Mouse (Mus musculus) bone marrow, adult 2 months (tissue): ENCODE results near the gene Ddb1. TPM values are rescaled to one million over a fixed set of nuclear protein-coding genes. Genes with fewer than 3 reads are reported as not detected.
"Not testable (repeated sequence)": the region's sequence is repeated elsewhere in the genome, so short reads cannot be mapped to it uniquely, and the experiment has no call there.

ENCODE experiments used
- H3K27ac ChIP-seq: fragments of 200-500 bp; 2 replicates; pipeline ENCODE4 v1.5.1; 2012; ENCODE audit warnings: low read depth, mild to moderate bottlenecking, control low read depth, inconsistent platforms, low read length; ENCODE audit not compliant: control insufficient read depth, poor library complexity, insufficient read depth
- H3K4me1 ChIP-seq: fragments of 200-500 bp; 2 replicates; pipeline ENCODE4 v1.6.1; 2011; ENCODE audit warnings: low read length; ENCODE audit not compliant: control insufficient read depth, insufficient read depth
- H3K4me3 ChIP-seq: fragments of 200-500 bp; replicated peaks from 2 replicates; pipeline ENCODE3; 2011; ENCODE audit warnings: mild to moderate bottlenecking, low read depth, low read length, control low read depth; ENCODE audit not compliant: control insufficient read depth
- CTCF ChIP-seq: fragments of 200-500 bp; IDR thresholded peaks from 2 replicates; pipeline ENCODE4 v1.5.1; 2011; ENCODE audit warnings: low read length, control low read depth; ENCODE audit not compliant: control insufficient read depth, insufficient read depth
- POLR2A ChIP-seq: fragments of 200-500 bp; IDR thresholded peaks from 2 replicates; pipeline ENCODE4 v1.6.1; 2011; ENCODE audit warnings: low read depth, mild to moderate bottlenecking, control low read depth, low read length, borderline replicate concordance; ENCODE audit not compliant: control insufficient read depth
- WGBS: fragments of 180-500 bp; shearing (Covaris S2); methylation state at CpG from one replicate; pipeline ENCODE4 v1.1.7; 2018; 5-methylcytosine and 5-hydroxymethylcytosine counted together
- polyA plus RNA-seq: library from polyadenylated mRNA; stranded (reverse); fragments of >200 nt; gene quantifications from 2 replicates; pipeline ENCODE4 v1.2.4, GENCODE M21; 2011; ENCODE audit warnings: low replicate concordance; ENCODE audit not compliant: missing spikeins, insufficient read depth, insufficient read length

The Ddb1 gene
- polyA plus RNA-seq = 59.3 and 107 TPM in 2 replicates

GRCm38 (mm10) chr19:10605293-10605900 lies at the start of gene Ddb1, which contains the start of gene Tkfc:
Gene Ddb1 (plus strand): TSS chr19:10605327.
Gene Tkfc (minus strand): TSS chr19:10605654.
- Histone ChIP-seq H3K4me1 (peaks cover 2% of the 10 kb centered on the region; the same call in 1 of the 2 replicates), H3K27ac (peak within 1 kb of the TSS; percentile 80), H3K4me3 (peak within 1 kb of the TSS; percentile 91)
- 0% methylated on average over 49 of the region's 49 CpGs for WGBS
- peak; percentile 99 for TF ChIP-seq POLR2A
- peak; percentile 53 for TF ChIP-seq CTCF

DNA sequence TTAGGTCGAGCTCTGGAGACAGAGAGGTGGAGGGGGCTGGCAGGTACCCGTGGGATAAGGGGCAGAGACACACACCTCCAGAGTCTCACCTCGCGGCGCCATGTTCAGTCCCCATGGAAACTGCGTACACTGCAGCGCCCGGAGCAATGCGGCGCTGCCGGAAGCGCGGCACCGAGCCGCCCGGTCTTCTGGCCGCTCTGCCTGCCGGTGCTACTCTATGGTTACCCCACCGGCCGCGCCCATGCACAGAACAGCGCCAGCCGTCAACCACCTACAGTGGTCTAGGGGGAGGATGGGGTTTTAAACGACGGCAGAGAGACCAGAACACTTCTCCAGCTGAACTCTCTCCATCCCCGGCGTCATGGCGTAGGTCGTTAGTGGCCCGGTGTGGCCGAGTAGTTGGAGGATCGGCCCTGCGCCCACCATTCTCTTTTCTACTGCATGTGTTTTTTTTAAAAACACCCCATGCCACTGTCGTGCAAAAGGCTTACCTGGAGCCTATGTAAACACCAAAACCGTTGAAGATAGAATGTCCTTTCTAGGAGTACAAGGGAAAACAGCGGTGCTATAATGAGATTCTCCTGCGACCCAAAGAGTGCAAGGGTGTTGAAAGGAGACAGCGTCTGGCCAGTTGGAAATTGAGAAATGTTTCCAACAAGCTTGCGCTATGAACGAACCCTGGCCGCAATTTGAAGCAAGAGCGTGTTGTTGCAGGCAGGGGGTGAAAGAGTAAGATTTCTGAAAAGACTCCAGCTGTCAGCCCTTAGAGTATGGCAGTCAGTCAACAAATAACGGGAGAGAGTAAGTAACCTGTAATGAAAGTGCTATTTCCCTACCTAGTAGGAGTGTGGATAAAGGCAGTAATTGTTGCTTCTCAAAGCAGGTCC lies 49.3 kb upstream of the Ddb1 start, which contains the start of gene Tmem216:
Gene Tmem216, minus strand, starts transcription at position 615 of the 887 bp plus-strand sequence.
- WGBS = 1% methylated on average over 43 of the region's 43 CpGs
- peak within 1 kb of the TSS; percentile 98 for H3K4me3 ChIP-seq
- no peaks in the 10 kb centered on the region; the same call in 1 of the 2 replicates for H3K4me1 ChIP-seq
- no peak for TF ChIP-seq CTCF
- peak; percentile 76; the same call in 1 of the 2 replicates for TF ChIP-seq POLR2A
- H3K27ac ChIP-seq = peak within 1 kb of the TSS; percentile 77

DNA sequence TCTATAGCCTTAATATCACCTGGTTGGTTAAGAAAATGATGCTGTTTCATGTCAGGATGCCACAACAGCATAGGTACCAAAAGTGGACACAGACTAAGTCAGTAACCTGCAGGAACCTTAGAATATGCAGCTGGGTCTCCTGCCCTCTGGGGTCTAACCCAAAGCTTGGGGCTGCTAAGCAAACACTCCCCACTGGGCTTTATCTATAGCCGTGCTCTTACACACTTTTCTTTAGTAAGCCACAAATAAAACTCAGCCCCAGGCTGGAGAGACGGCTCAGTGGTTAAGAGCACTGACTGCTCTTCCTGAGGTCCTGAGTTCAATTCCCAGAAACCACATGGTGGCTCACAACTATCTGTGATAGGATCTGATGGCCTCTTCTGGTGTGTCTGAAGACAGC lies 48.1 kb upstream of the Ddb1 start:
- H3K4me3 ChIP-seq = no peak overlapping the region
- H3K27ac ChIP-seq = no peak overlapping the region; the same call in 1 of the 2 replicates
- no peaks in the 10 kb centered on the region; the same call in 1 of the 2 replicates for H3K4me1 ChIP-seq
- no peak for TF ChIP-seq CTCF
- WGBS = 57% methylated on average over 2 of the region's 2 CpGs

- Histone ChIP-seq H3K4me1 (no peaks in the 10 kb centered on the region; the same call in 1 of the 2 replicates), H3K4me3 (no peak overlapping the region), H3K27ac (no peak overlapping the region)
- TF ChIP-seq CTCF (no peak), POLR2A (no peak)
- 82% methylated on average over 2 of the region's 2 CpGs for WGBS
Measured at GRCm38 (mm10) chr19:10557430-10557829, 47.7 kb upstream of the Ddb1 start.

DNA sequence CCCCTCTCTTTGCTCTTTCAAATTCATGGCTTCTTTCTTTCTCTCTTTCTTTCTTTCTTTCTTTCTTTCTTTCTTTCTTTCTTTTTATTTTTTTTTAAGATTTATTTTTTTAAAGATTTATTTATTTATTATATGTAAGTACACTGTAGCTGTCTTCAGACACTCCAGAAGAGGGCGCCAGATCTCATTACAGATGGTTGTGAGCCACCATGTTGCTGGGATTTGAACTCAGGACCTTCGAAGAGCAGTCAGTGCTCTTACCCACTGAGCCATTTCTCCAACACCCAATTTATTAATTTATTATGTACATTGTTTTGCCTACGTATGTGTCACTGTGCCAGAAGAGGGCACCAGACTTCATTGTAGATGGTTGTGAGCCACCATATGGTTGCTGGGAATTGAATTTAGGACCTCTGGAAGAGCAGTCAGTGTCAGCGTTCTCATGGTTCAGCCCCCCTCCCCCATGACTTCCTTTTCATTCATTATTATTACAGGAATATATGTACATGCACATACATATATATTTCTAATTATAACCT lies 47.2 kb upstream of the Ddb1 start:
- 63% methylated on average over 4 of the region's 4 CpGs for WGBS
- H3K27ac ChIP-seq, H3K4me3 ChIP-seq, H3K4me1 ChIP-seq: not testable (repeated sequence)

DNA sequence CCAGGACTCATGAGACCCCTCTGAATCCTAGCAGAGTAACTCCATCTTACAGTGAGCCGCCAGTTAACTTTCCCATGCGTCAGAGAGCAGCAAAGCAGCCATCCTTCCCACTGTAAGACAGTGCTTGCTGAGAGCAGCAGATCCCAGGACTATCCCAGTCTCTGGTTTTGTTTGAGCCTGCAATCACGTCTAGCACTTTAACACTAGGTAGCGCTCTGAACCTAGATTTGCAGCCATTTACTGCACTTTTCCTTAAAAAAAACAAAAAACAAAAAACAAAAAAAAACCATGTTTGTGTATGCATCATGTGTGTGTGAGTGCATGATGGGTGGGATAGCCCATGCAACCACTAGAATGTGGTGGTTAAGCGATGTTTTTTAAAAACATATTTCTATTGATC lies 45.0 kb upstream of the Ddb1 start:
- H3K4me1 ChIP-seq = no peaks in the 10 kb centered on the region; the same call in 1 of the 2 replicates
- 54% methylated on average over 5 of the region's 5 CpGs for WGBS
- no peak for TF ChIP-seq CTCF
- TF ChIP-seq POLR2A = no peak
- no peak overlapping the region for H3K27ac ChIP-seq
- H3K4me3 ChIP-seq = no peak overlapping the region

DNA sequence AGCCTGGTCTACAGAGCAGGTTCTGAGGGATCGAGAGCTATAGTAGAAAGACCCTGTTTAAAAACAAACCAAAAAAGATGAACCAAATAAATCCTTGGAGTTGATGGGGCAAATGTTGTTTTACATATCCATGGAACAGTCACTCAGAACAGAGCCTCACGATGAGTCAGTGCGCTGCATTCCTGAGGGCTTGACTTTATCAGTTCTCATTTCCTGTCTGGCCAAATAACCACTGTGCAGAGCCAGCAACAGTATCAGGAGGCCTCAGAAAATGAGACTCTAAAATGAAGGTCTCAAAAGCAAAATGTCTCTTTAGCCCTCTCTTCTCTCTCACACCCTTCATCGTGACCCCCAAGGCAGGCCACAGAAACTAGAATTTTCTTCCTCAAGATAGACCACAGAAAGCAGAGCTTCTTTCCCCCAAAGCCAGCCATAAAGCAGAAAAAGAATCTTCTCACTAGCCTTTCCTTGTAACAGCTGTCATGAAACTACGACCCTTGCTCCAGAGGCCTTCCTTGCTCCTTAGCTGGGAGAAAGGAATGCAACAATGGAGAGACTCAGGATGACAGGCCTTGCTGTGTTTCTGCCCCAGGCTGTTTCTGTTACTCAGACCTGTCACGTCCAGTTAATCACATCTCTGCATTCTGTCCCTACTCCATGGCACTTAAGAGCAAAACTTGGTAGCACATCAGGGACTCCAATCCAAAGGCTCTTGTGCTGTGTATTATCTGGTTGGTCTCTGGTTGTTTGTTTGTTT lies 43.4 kb upstream of the Ddb1 start:
- TF ChIP-seq POLR2A = no peak
- no peak for TF ChIP-seq CTCF
- 66% methylated on average over 6 of the region's 6 CpGs for WGBS
- no peak overlapping the region for H3K4me3 ChIP-seq
- H3K27ac ChIP-seq = no peak overlapping the region
- no peaks in the 10 kb centered on the region for H3K4me1 ChIP-seq
